Comparison of ENCODE assay signal across 23 mouse cellular contexts in genomic region chr1:37011626-37012209, GRCm38 (mm10). TPM values are rescaled to one million over a fixed set of nuclear protein-coding genes. Genes with fewer than 3 reads are reported as not detected.
"Had no signal": no experiment of that assay in that cellular context is flagged by ENCODE, and none has a peak within 500 bp of the region (broad histone marks: within the 10 kb centered on the region; RNA-seq: fewer than 3 reads in every experiment).

No protein-coding gene starts in this region.

- H3K9me3 ChIP-seq: heart, embryonic 10.5 days; heart, embryonic 12.5 days; hindbrain, embryonic 10.5 days; hindbrain, embryonic 12.5 days; intestine, embryonic 15.5 days; limb, embryonic 13.5 days; limb, embryonic 15.5 days; liver, embryonic 12.5 days had no signal

- H3K4me1 ChIP-seq: heart, embryonic 10.5 days; heart, embryonic 12.5 days; hindbrain, embryonic 10.5 days; hindbrain, embryonic 12.5 days; intestine, embryonic 15.5 days; limb, embryonic 13.5 days; limb, embryonic 15.5 days; liver, embryonic 12.5 days had no signal

- H3K27ac ChIP-seq: heart, embryonic 10.5 days; hindbrain, embryonic 10.5 days; hindbrain, embryonic 12.5 days; hindbrain, embryonic 14.5 days; intestine, embryonic 15.5 days; limb, embryonic 13.5 days; limb, embryonic 15.5 days; liver, embryonic 12.5 days; liver, embryonic 14.5 days had no signal

- H3K4me2 ChIP-seq: heart, embryonic 12.5 days; hindbrain, embryonic 12.5 days; hindbrain, embryonic 14.5 days; intestine, embryonic 15.5 days; limb, embryonic 13.5 days; limb, embryonic 15.5 days; liver, embryonic 12.5 days had no signal

- H3K27me3 ChIP-seq: hindbrain, embryonic 12.5 days; intestine, embryonic 15.5 days; limb, embryonic 13.5 days; limb, embryonic 15.5 days; liver, embryonic 12.5 days had no signal

- H3K4me3 ChIP-seq: heart, embryonic 10.5 days; heart, embryonic 12.5 days; hindbrain, embryonic 10.5 days; hindbrain, embryonic 12.5 days; intestine, embryonic 15.5 days; limb, embryonic 13.5 days; limb, embryonic 15.5 days; liver, embryonic 12.5 days had no signal

- H3K36me3 ChIP-seq: heart, embryonic 10.5 days; heart, embryonic 12.5 days; hindbrain, embryonic 10.5 days; hindbrain, embryonic 12.5 days; intestine, embryonic 15.5 days; limb, embryonic 13.5 days; limb, embryonic 15.5 days; liver, embryonic 12.5 days had no signal

- H3K9ac ChIP-seq: heart, embryonic 12.5 days; hindbrain, embryonic 12.5 days; hindbrain, embryonic 14.5 days; intestine, embryonic 15.5 days; limb, embryonic 13.5 days; limb, embryonic 15.5 days; liver, embryonic 12.5 days; liver, embryonic 14.5 days had no signal

- DNase-seq: gastrocnemius, postnatal 14 days; heart, adult 18-20 months; heart, postnatal 10 days; heart, postnatal 4 days; kidney, adult 18-20 months; kidney, adult 8-10 months; kidney, postnatal 10 days; kidney, postnatal 36 days; layer of hippocampus, adult 9-11 months; layer of hippocampus, postnatal 36 days; left cerebral cortex, postnatal 4 days had no signal

RNA-seq across cellular contexts. Expression of gene Vwa3b, which starts 14.7 kb away (rescaled TPM):
- total RNA-seq: granulocyte monocyte progenitor cell, adult 5-6 weeks had no signal
- polyA plus RNA-seq: heart, embryonic 10.5 days; heart, embryonic 12.5 days; kidney, embryonic 14.5 days; liver, embryonic 12.5 days; liver, embryonic 14.5 days had no signal
